Mouse (Mus musculus) forebrain, embryonic 14.5 days (tissue): Measurements from ENCODE around the gene Pnpla1. TPM values are rescaled to one million over a fixed set of nuclear protein-coding genes. Genes with fewer than 3 reads are reported as not detected.

Source experiments
- ATAC-seq: fragments of 200-750 bp; cut with Nextera tagmentation; 2 replicates; pipeline ENCODE4 v1.8.0; 2017; ENCODE audit warnings: mild to moderate bottlenecking, moderate library complexity
- DNase-seq: peaks from one replicate; pipeline ENCODE4 v3.0.0-alpha.2; 2015; ENCODE audit warnings: low spot score
- H3K27ac ChIP-seq: fragments of 300-500 bp; sonication (generic); 2 replicates; pipeline ENCODE4 v1.5.1; 2014; ENCODE audit warnings: low read depth, mild to moderate bottlenecking, control low read depth, low read length, moderate library complexity
- H3K27me3 ChIP-seq: fragments of 300-500 bp; sonication (generic); replicated peaks from 2 replicates; pipeline ENCODE4 v1.6.1; 2014; ENCODE audit warnings: low read length, control low read depth, mixed read lengths; ENCODE audit not compliant: control insufficient read depth, insufficient read depth
- H3K36me3 ChIP-seq: fragments of 300-500 bp; sonication (generic); 2 replicates; pipeline ENCODE4 v1.6.1; 2014; ENCODE audit warnings: low read length, control low read depth; ENCODE audit not compliant: control insufficient read depth, insufficient read depth
- H3K4me1 ChIP-seq: fragments of 300-500 bp; sonication (generic); 2 replicates; pipeline ENCODE4 v1.6.1; 2014; ENCODE audit warnings: antibody characterized with exemption, low read length, control low read depth; ENCODE audit not compliant: control insufficient read depth, insufficient read depth
- H3K4me2 ChIP-seq: fragments of 300-500 bp; sonication (generic); 2 replicates; pipeline ENCODE4 v1.6.1; 2014; ENCODE audit warnings: mild to moderate bottlenecking, control low read depth, low read length
- H3K4me3 ChIP-seq: fragments of 300-500 bp; sonication (generic); 2 replicates; pipeline ENCODE4 v1.5.1; 2014; ENCODE audit warnings: low read depth, low read length, control low read depth
- H3K9ac ChIP-seq: fragments of 300-500 bp; sonication (generic); 2 replicates; pipeline ENCODE4 v1.6.1; 2014; ENCODE audit warnings: mild to moderate bottlenecking, low read length, control low read depth, moderate library complexity
- H3K9me3 ChIP-seq: fragments of 300-500 bp; sonication (generic); replicated peaks from 2 replicates; pipeline ENCODE4 v1.6.1; 2016; ENCODE audit warnings: low read length, control low read depth, mixed read lengths; ENCODE audit not compliant: control insufficient read depth
- WGBS: fragments of 180-500 bp; shearing (Covaris S2); extraction: QIAGEN DNeasy Blood & Tissue Kit; methylation state at CpG from one replicate; pipeline ENCODE4 v1.1.7; 2014; 5-methylcytosine and 5-hydroxymethylcytosine counted together
- polyA plus RNA-seq: library from polyadenylated mRNA; unstranded; fragments of >200 nt; fragmentation: Nextera tagmentation; extraction: Ambion mirVana; gene quantifications from 2 replicates; pipeline ENCODE4 v1.2.1, GENCODE M21; 2014

Gene Pnpla1
- polyA plus RNA-seq, 1 experiment from 2014 or later, result not detected

- no peak overlapping the region for H3K4me2 ChIP-seq
- no peaks in the 10 kb centered on the region for H3K9me3 ChIP-seq
- no peak overlapping the region for H3K9ac ChIP-seq
- 90% methylated on average over 4 of the region's 4 CpGs for WGBS
- no peaks in the 10 kb centered on the region for H3K36me3 ChIP-seq
- no peak overlapping the region for H3K27ac ChIP-seq
- no peak for ATAC-seq
- no peak overlapping the region for H3K4me3 ChIP-seq
- H3K27me3 ChIP-seq, result no peaks in the 10 kb centered on the region
- DNase-seq, result no peak
- 0 out of 2 replicates have a peak, but pooled peaks cover 7% of the 10 kb centered on the region for H3K4me1 ChIP-seq
Measured at GRCm38 (mm10) chr17:28874216-28874615, 16.0 kb downstream of the Pnpla1 start.

GRCm38 (mm10) chr17:28874825-28875224, 16.6 kb downstream of the Pnpla1 start:
- DNase-seq, result no peak
- WGBS, result 77% methylated on average over 7 of the region's 7 CpGs
- Histone ChIP-seq H3K9ac (no peak overlapping the region), H3K36me3 (no peaks in the 10 kb centered on the region), H3K4me1 (0 out of 2 replicates have a peak, but pooled peaks cover 3% of the 10 kb centered on the region), H3K27me3 (no peaks in the 10 kb centered on the region), H3K9me3 (no peaks in the 10 kb centered on the region), H3K4me2 (no peak overlapping the region), H3K4me3 (no peak overlapping the region), H3K27ac (no peak overlapping the region)
- no peak for ATAC-seq

GRCm38 (mm10) chr17:28875316-28875715, 17.1 kb downstream of the Pnpla1 start:
- H3K4me2 ChIP-seq, result no peak overlapping the region
- WGBS, result 39% methylated on average over 8 of the region's 8 CpGs
- H3K9ac ChIP-seq, result no peak overlapping the region
- H3K4me1 ChIP-seq, result 0 out of 2 replicates have a peak, but pooled peaks cover 7% of the 10 kb centered on the region
- no peak overlapping the region for H3K27ac ChIP-seq
- no peaks in the 10 kb centered on the region for H3K27me3 ChIP-seq
- no peak overlapping the region for H3K4me3 ChIP-seq
- H3K36me3 ChIP-seq, result no peaks in the 10 kb centered on the region
- peak; percentile 70 for DNase-seq
- peak; percentile 23; the same call in 1 of the 2 replicates for ATAC-seq
- no peaks in the 10 kb centered on the region for H3K9me3 ChIP-seq

- WGBS, result 66% methylated on average over 5 of the region's 5 CpGs
- DNase-seq, result no peak
Measured at GRCm38 (mm10) chr17:28876331-28876730, 18.1 kb downstream of the Pnpla1 start.

GRCm38 (mm10) chr17:28876821-28877220, 18.6 kb downstream of the Pnpla1 start:
- ATAC-seq (no peak), DNase-seq (peak; percentile 22)
- Histone ChIP-seq H3K4me3 (no peak overlapping the region), H3K9me3 (no peaks in the 10 kb centered on the region), H3K4me2 (no peak overlapping the region), H3K9ac (no peak overlapping the region), H3K27me3 (no peaks in the 10 kb centered on the region), H3K36me3 (no peaks in the 10 kb centered on the region), H3K4me1 (0 out of 2 replicates have a peak, but pooled peaks cover 7% of the 10 kb centered on the region), H3K27ac (no peak overlapping the region)
- WGBS, result 13% methylated on average over 19 of the region's 19 CpGs

More at GRCm38 (mm10) chr17:28876331-28876730, 18.1 kb downstream of the Pnpla1 start:
- no peaks in the 10 kb centered on the region for H3K9me3 ChIP-seq
- no peak overlapping the region for H3K4me3 ChIP-seq
- no peak for ATAC-seq
- H3K27me3 ChIP-seq, result no peaks in the 10 kb centered on the region
- 0 out of 2 replicates have a peak, but pooled peaks cover 7% of the 10 kb centered on the region for H3K4me1 ChIP-seq
- no peak overlapping the region for H3K4me2 ChIP-seq
- no peak overlapping the region for H3K9ac ChIP-seq
- no peaks in the 10 kb centered on the region for H3K36me3 ChIP-seq
- no peak overlapping the region for H3K27ac ChIP-seq

GRCm38 (mm10) chr17:28879931-28880391, 21.8 kb downstream of the Pnpla1 start:
- H3K36me3 ChIP-seq, result no peaks in the 10 kb centered on the region
- H3K27me3 ChIP-seq, result no peaks in the 10 kb centered on the region
- peak; percentile 89 for DNase-seq
- H3K4me2 ChIP-seq, result peak overlapping the region; percentile 42
- no peak overlapping the region for H3K4me3 ChIP-seq
- no peak overlapping the region; the same call in 1 of the 2 replicates for H3K9ac ChIP-seq
- no peaks in the 10 kb centered on the region for H3K9me3 ChIP-seq
- peak; percentile 28; the same call in 1 of the 2 replicates for ATAC-seq
- 0 out of 2 replicates have a peak, but pooled peaks cover 7% of the 10 kb centered on the region for H3K4me1 ChIP-seq
- 8% methylated on average over 18 of the region's 18 CpGs for WGBS
- no peak overlapping the region for H3K27ac ChIP-seq

- Histone ChIP-seq H3K4me1 (0 out of 2 replicates have a peak, but pooled peaks cover 4% of the 10 kb centered on the region), H3K27me3 (no peaks in the 10 kb centered on the region), H3K4me2 (peak overlapping the region; percentile 18; the same call in 1 of the 2 replicates), H3K27ac (no peak overlapping the region), H3K36me3 (no peaks in the 10 kb centered on the region), H3K9me3 (no peaks in the 10 kb centered on the region), H3K4me3 (no peak overlapping the region), H3K9ac (0 out of 2 replicates have a peak overlapping the region, but pooled peaks have one; percentile 29)
- DNase-seq (peak; percentile 84), ATAC-seq (peak; percentile 82)
- WGBS, result 6% methylated on average over 12 of the region's 12 CpGs
Measured at GRCm38 (mm10) chr17:28882316-28882715, 24.1 kb downstream of the Pnpla1 start.

- H3K9me3 ChIP-seq, result no peaks in the 10 kb centered on the region
- 58% methylated on average over 8 of the region's 8 CpGs for WGBS
- no peak overlapping the region for H3K4me3 ChIP-seq
- 0 out of 2 replicates have a peak, but pooled peaks cover 4% of the 10 kb centered on the region for H3K4me1 ChIP-seq
- H3K27me3 ChIP-seq, result no peaks in the 10 kb centered on the region
- H3K9ac ChIP-seq, result 0 out of 2 replicates have a peak overlapping the region, but pooled peaks have one; percentile 29
- H3K36me3 ChIP-seq, result no peaks in the 10 kb centered on the region
- H3K27ac ChIP-seq, result no peak overlapping the region
- peak overlapping the region; percentile 18; the same call in 1 of the 2 replicates for H3K4me2 ChIP-seq
- ATAC-seq, result no peak
- no peak for DNase-seq
Measured at GRCm38 (mm10) chr17:28882810-28883209, 24.6 kb downstream of the Pnpla1 start.

GRCm38 (mm10) chr17:28883941-28884516, 25.8 kb downstream of the Pnpla1 start:
- no peak overlapping the region for H3K27ac ChIP-seq
- WGBS, result 74% methylated on average over 10 of the region's 10 CpGs
- no peaks in the 10 kb centered on the region for H3K27me3 ChIP-seq
- H3K9me3 ChIP-seq, result 0 out of 2 replicates have a peak, but pooled peaks cover 2% of the 10 kb centered on the region
- H3K4me1 ChIP-seq, result 0 out of 2 replicates have a peak, but pooled peaks cover 4% of the 10 kb centered on the region
- no peak for DNase-seq
- H3K4me3 ChIP-seq, result no peak overlapping the region
- H3K36me3 ChIP-seq, result no peaks in the 10 kb centered on the region
- H3K4me2 ChIP-seq, result no peak overlapping the region
- ATAC-seq, result no peak
- no peak overlapping the region for H3K9ac ChIP-seq
